Mouse (Mus musculus) stomach, embryonic 14.5 days (tissue): Measurements from ENCODE around the gene L2hgdh. TPM values are rescaled to one million over a fixed set of nuclear protein-coding genes. Genes with fewer than 3 reads are reported as not detected.
A peak's percentile ranks its signal among the peaks of the same experiment; 100 is the strongest.
"Not testable (repeated sequence)": the region's sequence is repeated elsewhere in the genome, so short reads cannot be mapped to it uniquely, and the experiment has no call there.

Source experiments
- ATAC-seq: fragments of 200-750 bp; cut with Nextera tagmentation; 2 replicates; pipeline ENCODE4 v1.8.0; 2017; ENCODE audit warnings: low read depth, moderate TSS enrichment; ENCODE audit not compliant: insufficient number of reproducible peaks, insufficient read depth, low FRiP score
- H3K27ac ChIP-seq: fragments of 300-500 bp; sonication (generic); 2 replicates; pipeline ENCODE4 v1.5.1; 2014; ENCODE audit warnings: mild to moderate bottlenecking, low read length, moderate library complexity, mixed read lengths
- H3K27me3 ChIP-seq: fragments of 300-500 bp; sonication (generic); 2 replicates; pipeline ENCODE4 v1.6.1; 2014; ENCODE audit warnings: low read length, control low read depth, mixed read lengths; ENCODE audit not compliant: control insufficient read depth, insufficient read depth
- H3K36me3 ChIP-seq: fragments of 300-500 bp; sonication (generic); 2 replicates; pipeline ENCODE4 v1.6.1; 2014; ENCODE audit warnings: mild to moderate bottlenecking, control low read depth, low read length, moderate library complexity, mixed read lengths; ENCODE audit not compliant: control insufficient read depth, insufficient read depth
- H3K4me1 ChIP-seq: fragments of 300-500 bp; sonication (generic); 2 replicates; pipeline ENCODE4 v1.6.1; 2014; ENCODE audit warnings: low read length, control low read depth, mixed read lengths; ENCODE audit not compliant: control insufficient read depth, insufficient read depth
- H3K4me2 ChIP-seq: fragments of 300-500 bp; sonication (generic); replicated peaks from 2 replicates; pipeline ENCODE4 v1.6.1; 2014; ENCODE audit warnings: low read depth, low read length, control low read depth
- H3K4me3 ChIP-seq: fragments of 300-500 bp; sonication (generic); 2 replicates; pipeline ENCODE4 v1.5.1; 2014; ENCODE audit warnings: low read depth, low read length, control low read depth
- H3K9ac ChIP-seq: fragments of 300-500 bp; sonication (generic); replicated peaks from 2 replicates; pipeline ENCODE4 v1.6.1; 2014; ENCODE audit warnings: low read depth, mild to moderate bottlenecking, control low read depth, low read length, moderate library complexity, mixed read lengths
- H3K9me3 ChIP-seq: fragments of 300-500 bp; sonication (generic); 2 replicates; pipeline ENCODE4 v1.6.1; 2016; ENCODE audit warnings: low read depth, low read length, control low read depth; ENCODE audit not compliant: control insufficient read depth
- WGBS: fragments of 180-500 bp; shearing (Covaris S2); extraction: QIAGEN DNeasy Blood & Tissue Kit; methylation state at CpG from one replicate; pipeline ENCODE4 v1.1.7; 2014; 5-methylcytosine and 5-hydroxymethylcytosine counted together
- polyA plus RNA-seq: library from polyadenylated mRNA; unstranded; fragments of >200 nt; fragmentation: Nextera tagmentation; extraction: Ambion mirVana; gene quantifications from 2 replicates; pipeline ENCODE4 v1.2.1, GENCODE M21; 2014

The L2hgdh gene
- polyA plus RNA-seq, 1 experiment from 2014 or later = 18.3 TPM

DNA sequence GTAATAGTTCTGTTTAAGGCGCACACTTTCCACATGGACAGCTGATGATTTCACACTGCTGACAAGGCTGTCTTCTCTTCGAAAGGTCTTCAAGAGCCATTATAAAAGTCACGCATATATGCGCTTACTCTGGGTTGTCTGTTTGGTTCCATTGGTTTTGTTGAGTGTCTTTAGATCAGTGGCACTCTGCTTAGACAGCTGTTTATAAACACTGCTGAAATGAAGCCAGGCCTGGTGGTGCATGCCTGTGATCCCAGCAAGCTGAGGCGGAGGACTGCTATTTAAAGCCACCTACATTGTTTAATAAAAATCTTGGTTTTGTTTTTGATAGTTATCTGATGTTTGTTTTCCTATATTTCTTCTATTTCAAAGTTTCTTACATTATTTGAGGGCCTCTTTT, 58.0 kb downstream of the L2hgdh start:
- Histone ChIP-seq H3K9ac (no peak overlapping the region), H3K4me2 (no peak overlapping the region), H3K27ac (no peak overlapping the region), H3K27me3 (no peaks in the 10 kb centered on the region), H3K4me3 (no peak overlapping the region), H3K36me3 (no peaks in the 10 kb centered on the region), H3K9me3 (no peaks in the 10 kb centered on the region), H3K4me1 (no peaks in the 10 kb centered on the region)
- no peak for ATAC-seq
- 74% methylated on average over 5 of the region's 5 CpGs for WGBS

DNA sequence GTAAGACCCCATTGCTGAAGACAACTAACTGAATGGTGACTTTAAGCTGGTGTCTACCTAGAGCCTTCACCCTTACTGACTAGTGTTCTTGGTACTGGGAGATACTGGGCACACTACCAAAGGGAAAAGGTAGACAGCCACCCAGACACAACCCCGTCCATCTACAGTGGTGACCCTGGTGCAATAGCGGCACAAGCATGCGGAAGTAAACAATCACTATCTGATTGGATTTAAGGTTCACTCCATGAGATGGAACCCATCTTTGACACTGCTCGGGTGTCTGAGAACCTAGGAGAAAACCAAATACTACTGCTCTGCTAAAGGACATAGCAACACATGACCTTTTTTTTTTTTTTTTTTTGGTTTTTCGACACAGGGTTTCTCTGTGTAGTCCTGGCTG, 63.0 kb downstream of the L2hgdh start:
- no peak overlapping the region for H3K4me3 ChIP-seq
- no peak overlapping the region for H3K27ac ChIP-seq
- 92% methylated on average over 5 of the region's 5 CpGs for WGBS
- H3K9me3 ChIP-seq = no peaks in the 10 kb centered on the region
- H3K36me3 ChIP-seq = no peaks in the 10 kb centered on the region
- H3K4me2 ChIP-seq = no peak overlapping the region
- H3K4me1 ChIP-seq = no peaks in the 10 kb centered on the region
- H3K27me3 ChIP-seq = no peaks in the 10 kb centered on the region
- ATAC-seq = no peak
- H3K9ac ChIP-seq = no peak overlapping the region

- H3K9me3 ChIP-seq, H3K9ac ChIP-seq, H3K27ac ChIP-seq, H3K27me3 ChIP-seq, H3K4me3 ChIP-seq, H3K4me1 ChIP-seq, H3K4me2 ChIP-seq, H3K36me3 ChIP-seq: not testable (repeated sequence)
- peak; percentile 84 for ATAC-seq
Observed at GRCm38 (mm10) chr12:69653973-69654372, 70.7 kb downstream of the L2hgdh start.

DNA sequence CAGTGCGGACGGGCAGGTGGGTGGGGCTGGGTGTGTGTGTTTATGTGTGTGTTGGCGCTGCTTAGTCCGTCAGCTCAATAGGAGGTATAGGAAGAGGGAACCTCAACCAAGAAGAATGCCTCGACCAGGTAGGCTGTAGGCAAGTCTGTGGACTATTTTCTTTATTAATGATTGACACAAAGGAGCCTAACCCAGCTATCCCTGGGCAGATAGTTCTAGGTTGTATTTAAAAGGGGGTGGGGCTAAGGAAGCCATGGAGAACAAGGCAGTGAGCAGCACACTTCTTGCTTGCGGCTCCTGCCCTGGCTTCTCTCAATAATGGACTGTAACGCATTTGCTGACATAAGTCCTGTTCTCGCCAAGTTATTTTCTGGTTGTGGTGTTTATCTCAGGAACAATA, 75.2 kb downstream of the L2hgdh start:
- Histone ChIP-seq H3K4me2 (no peak overlapping the region), H3K27ac (no peak overlapping the region), H3K9me3 (no peaks in the 10 kb centered on the region), H3K4me1 (0 out of 2 replicates have a peak, but pooled peaks cover 2% of the 10 kb centered on the region), H3K4me3 (no peak overlapping the region), H3K9ac (no peak overlapping the region), H3K36me3 (peaks cover 12% of the 10 kb centered on the region; the same call in 1 of the 2 replicates), H3K27me3 (no peaks in the 10 kb centered on the region)
- ATAC-seq = no peak
- 83% methylated on average over 8 of the region's 8 CpGs for WGBS

GRCm38 (mm10) chr12:69645821-69646616, 78.7 kb downstream of the L2hgdh start:
- H3K4me1 ChIP-seq = 0 out of 2 replicates have a peak, but pooled peaks cover 2% of the 10 kb centered on the region
- ATAC-seq = no peak
- peaks cover 7% of the 10 kb centered on the region; the same call in 1 of the 2 replicates for H3K36me3 ChIP-seq
- no peak overlapping the region for H3K9ac ChIP-seq
- no peak overlapping the region for H3K4me2 ChIP-seq
- no peaks in the 10 kb centered on the region for H3K9me3 ChIP-seq
- WGBS = 81% methylated on average over 8 of the region's 8 CpGs
- H3K4me3 ChIP-seq = no peak overlapping the region
- no peak overlapping the region for H3K27ac ChIP-seq
- H3K27me3 ChIP-seq = no peaks in the 10 kb centered on the region

DNA sequence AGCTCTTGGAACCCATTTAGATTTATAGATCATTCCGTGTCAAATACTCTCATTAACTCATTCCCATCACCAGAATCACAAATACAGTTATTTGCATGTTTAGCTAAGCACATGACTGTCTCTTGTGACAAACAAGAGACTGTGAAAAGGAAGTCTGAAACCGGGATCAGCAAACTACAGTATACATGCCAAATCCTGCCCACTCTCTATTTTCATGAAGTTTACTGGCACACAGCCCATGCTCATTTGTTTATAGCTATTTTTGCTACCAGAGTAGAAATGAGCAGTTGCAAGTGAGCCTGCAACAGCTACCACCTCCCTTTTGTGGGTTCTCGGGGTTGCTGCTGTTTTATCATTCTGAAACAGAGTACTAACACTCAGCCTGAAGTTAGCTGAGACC, 79.8 kb downstream of the L2hgdh start:
- peaks cover 10% of the 10 kb centered on the region for H3K36me3 ChIP-seq
- H3K4me1 ChIP-seq = 0 out of 2 replicates have a peak, but pooled peaks cover 2% of the 10 kb centered on the region
- H3K9ac ChIP-seq = no peak overlapping the region
- H3K27ac ChIP-seq = no peak overlapping the region
- 74% methylated on average over 3 of the region's 3 CpGs for WGBS
- no peaks in the 10 kb centered on the region for H3K9me3 ChIP-seq
- no peak overlapping the region for H3K4me3 ChIP-seq
- H3K27me3 ChIP-seq = no peaks in the 10 kb centered on the region
- H3K4me2 ChIP-seq = no peak overlapping the region
- ATAC-seq = no peak

DNA sequence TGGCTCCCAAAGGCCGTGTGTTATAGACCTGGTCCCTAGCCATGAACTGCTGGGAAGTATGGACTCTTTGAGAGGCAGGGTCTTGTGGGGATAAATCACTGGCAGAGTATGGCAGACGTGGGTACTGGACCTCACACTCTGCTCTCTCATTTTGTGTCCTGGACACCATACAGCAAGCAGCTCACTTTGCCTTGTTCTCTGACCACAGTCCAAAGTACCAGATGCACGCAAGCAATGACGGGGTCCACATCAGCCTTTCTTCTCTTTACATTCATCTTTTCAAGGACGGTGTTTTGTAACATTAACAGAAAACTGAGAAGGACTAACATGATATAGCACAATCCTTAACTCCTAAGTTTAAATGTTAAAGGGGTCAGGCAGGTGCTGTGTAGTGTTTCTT, 81.8 kb downstream of the L2hgdh start:
- Histone ChIP-seq H3K9ac (no peak overlapping the region), H3K27ac (no peak overlapping the region), H3K27me3 (no peaks in the 10 kb centered on the region), H3K9me3 (no peaks in the 10 kb centered on the region), H3K36me3 (peaks cover 18% of the 10 kb centered on the region), H3K4me2 (no peak overlapping the region), H3K4me3 (no peak overlapping the region), H3K4me1 (0 out of 2 replicates have a peak, but pooled peaks cover 2% of the 10 kb centered on the region)
- ATAC-seq = no peak
- 87% methylated on average over 5 of the region's 5 CpGs for WGBS
